Mouse (Mus musculus) spleen, adult 10 weeks (tissue): ENCODE data around the gene Frmd3. TPM values are rescaled to one million over a fixed set of nuclear protein-coding genes. Genes with fewer than 3 reads are reported as not detected.

Source experiments
- polyA plus RNA-seq: library from polyadenylated mRNA; stranded (reverse); fragments of 350-450 nt; fragmentation: Illumina TruSeq; extraction: RNeasy Lipid Tissue Mini Kit (QIAGEN cat#74804); gene quantifications from one replicate; pipeline ENCODE4 v1.2.3, GENCODE M21; 2015; ENCODE audit warnings: low replicate concordance; ENCODE audit not compliant: insufficient read depth

Frmd3 gene
- polyA plus RNA-seq, result 1.1 TPM

DNA sequence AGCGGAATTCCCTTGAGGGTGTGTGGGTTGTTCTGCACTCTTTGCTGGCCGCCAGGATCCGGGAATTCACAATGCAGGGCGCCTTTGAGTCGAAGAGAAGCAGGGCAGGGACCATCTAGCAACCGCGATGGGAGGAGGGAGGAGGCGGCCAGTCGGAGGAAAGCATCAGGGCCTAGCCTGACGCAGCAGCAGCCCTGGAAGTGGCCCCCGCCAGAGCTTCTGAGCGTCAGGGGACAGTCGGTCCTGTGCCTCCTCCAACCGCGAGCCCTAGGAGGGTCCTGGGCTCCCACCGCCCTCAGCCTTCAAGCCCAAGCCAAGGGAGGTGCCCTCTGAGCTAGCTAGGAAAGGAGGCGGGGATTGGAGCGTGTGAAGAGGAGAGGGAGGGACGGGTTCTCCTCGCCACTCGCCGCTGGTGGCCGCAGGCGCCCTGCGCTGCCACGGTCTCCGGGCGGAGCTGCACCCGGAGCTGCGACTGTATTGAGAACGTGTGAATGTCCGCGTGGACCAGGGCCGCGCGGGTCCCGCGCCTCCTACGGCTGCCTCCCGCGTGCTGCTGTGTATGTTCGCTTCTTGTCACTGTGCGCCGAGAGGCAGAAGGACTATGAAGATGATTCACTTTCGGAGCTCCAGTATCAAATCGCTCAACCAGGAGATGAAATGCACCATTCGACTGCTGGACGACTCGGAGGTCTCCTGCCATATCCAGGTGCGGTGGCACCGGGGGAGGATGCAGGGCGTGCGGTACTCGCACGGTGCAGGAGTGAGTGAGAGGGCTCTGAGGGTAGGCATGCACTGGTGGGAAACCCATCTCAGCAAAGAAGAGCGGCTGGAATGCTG is at the start of gene Frmd3:
TSS of gene Frmd3 (plus strand) at position 232 of the 837 bp plus-strand sequence.

DNA sequence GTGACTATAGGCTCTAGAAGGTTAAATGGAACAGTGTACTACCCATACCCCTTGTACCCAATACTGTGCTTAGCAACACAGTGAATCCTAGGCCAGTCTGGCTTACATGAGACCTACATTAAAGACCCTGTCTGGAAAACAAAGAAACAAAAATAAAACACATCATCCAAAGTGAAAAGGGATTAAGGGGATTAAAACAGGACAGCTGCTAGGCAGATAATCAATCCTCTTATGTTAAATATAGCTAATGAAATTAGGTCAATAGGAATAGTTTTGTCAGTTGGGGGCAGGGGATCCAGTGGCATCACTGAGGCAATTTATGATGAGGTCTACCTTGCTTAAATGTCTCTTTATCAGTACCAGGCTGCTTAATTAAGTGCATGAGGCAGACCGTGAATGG is 228.9 kb downstream of the Frmd3 start, which contains the start of gene Kdm4c:
TSS of gene Kdm4c (plus strand) at position 322 of the 400 bp plus-strand sequence.

Other genes starting within 250 kb of the Frmd3 start
- 0.04 TPM for gene Rasef, start 222.4 kb upstream of the Frmd3 start, polyA plus RNA-seq
- not detected for gene Gm11758, start 137.2 kb upstream of the Frmd3 start, polyA plus RNA-seq
- gene Gm11757, start 122.3 kb upstream of the Frmd3 start, polyA plus RNA-seq, result not detected
- gene Gm13871, start 107.5 kb upstream of the Frmd3 start, polyA plus RNA-seq, result not detected
- gene Gm11756, start 92.7 kb upstream of the Frmd3 start, polyA plus RNA-seq, result not detected
- not detected for gene 2310002L09Rik, start 62.6 kb upstream of the Frmd3 start, polyA plus RNA-seq
- gene Kdm4c, start 229.1 kb downstream of the Frmd3 start, polyA plus RNA-seq, result 33.3 TPM